Mouse (Mus musculus): ENCODE results near the gene Usp12. TPM values are rescaled to one million over a fixed set of nuclear protein-coding genes. Genes with fewer than 3 reads are reported as not detected.

Usp12 gene
- total and polyA plus RNA-seq, 3 experiments, result 24.5 TPM; not detected in 1

DNA sequence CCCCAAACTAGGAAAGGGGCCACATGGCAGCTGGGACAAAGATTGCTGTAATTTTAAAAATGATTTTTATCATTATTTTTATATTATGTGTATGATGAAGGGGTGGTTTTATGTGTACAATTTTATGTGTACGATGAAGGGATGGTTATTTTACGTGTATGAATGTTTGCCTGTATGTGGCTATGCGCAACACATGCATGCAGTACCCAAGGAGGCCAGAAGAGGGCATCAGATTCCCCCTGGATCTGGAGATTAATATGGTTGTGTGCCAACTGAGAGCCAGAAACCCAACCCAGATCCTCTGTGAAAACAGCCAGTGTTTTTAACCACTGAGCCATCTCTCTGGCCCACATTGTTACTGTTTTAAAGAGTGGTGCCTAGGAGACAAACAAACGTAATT is 90.6 kb downstream of the Usp12 start:
- H3K9ac ChIP-seq (ENCODE audit: control insufficient read depth, low read depth, low read length, poor library complexity, severe bottlenecking), result peak overlapping the region; percentile 30
- peak; percentile 80 for DNase-seq (ENCODE audit: low read depth, low spot score)
- peak overlapping the region; percentile 96 for H3K27ac ChIP-seq (ENCODE audit: control insufficient read depth, low read depth, low read length)
- H3K4me3 ChIP-seq (ENCODE audit: control insufficient read depth in 1 of 2, insufficient read depth in 1 of 2, low read depth in 2 of 2, low read length in 2 of 2), result peak overlapping the region; percentile 2 to 3; a peak in 3 of 4 replicates
- H3K9me3 ChIP-seq (replicated peaks; ENCODE audit: insufficient read depth, low read length), result no peaks in the 10 kb centered on the region
- TF ChIP-seq NRF1 (IDR thresholded peaks at IDR 0.05; ENCODE audit: insufficient read depth, low read depth, low read length, poor library complexity, severe bottlenecking), result 0 out of 2 replicates have a peak, but pooled peaks have one; percentile 5
- TF ChIP-seq CHD1 (IDR thresholded peaks at IDR 0.05; ENCODE audit: low read depth, low read length), result peak; percentile 91; the same call in 1 of the 2 replicates
- TF ChIP-seq ETS1 (IDR thresholded peaks at IDR 0.05; ENCODE audit: low read depth, low read length), result no peak; the same call in 1 of the 2 replicates
- TF ChIP-seq ZMIZ1 (IDR thresholded peaks at IDR 0.05; ENCODE audit: low read depth, low read length), result 0 out of 2 replicates have a peak, but pooled peaks have one; percentile 10
- TF ChIP-seq ZC3H11A (IDR thresholded peaks at IDR 0.05; ENCODE audit: low read depth, low read length), result 0 out of 2 replicates have a peak, but pooled peaks have one; percentile 14
- TF ChIP-seq BHLHE40 (IDR thresholded peaks at IDR 0.05; ENCODE audit: borderline replicate concordance, low read depth, low read length), result no peak
- no peak for TF ChIP-seq GATA1 (IDR thresholded peaks at IDR 0.05; ENCODE audit: low read depth, low read length)
- no peak for TF ChIP-seq USF1 (IDR thresholded peaks at IDR 0.05; ENCODE audit: low read depth, low read length)
- no peak for TF ChIP-seq RCOR1 (IDR thresholded peaks at IDR 0.05; ENCODE audit: low read depth, low read length)
- 0 out of 2 replicates have a peak, but pooled peaks have one; percentile 4 for TF ChIP-seq MAX (IDR thresholded peaks at IDR 0.05; ENCODE audit: low read length)
- no peak for TF ChIP-seq POLR2A (IDR thresholded peaks at IDR 0.05; ENCODE audit: control insufficient read depth in 1 of 2, insufficient read depth in 1 of 2, low read depth in 1 of 2, low read length in 2 of 2, poor library complexity in 1 of 2)
- peak; percentile 65 to 90 (median 67) for TF ChIP-seq CTCF (IDR thresholded peaks at IDR 0.05 in 2 of 3, conservative IDR thresholded peaks at IDR 0.05 in 1 of 3; ENCODE audit: control insufficient read depth in 1 of 3, insufficient read depth in 1 of 3, low read depth in 2 of 3, low read length in 3 of 3, poor library complexity in 1 of 3, severe bottlenecking in 1 of 3)
- no peak for TF ChIP-seq ZNF384 (IDR thresholded peaks at IDR 0.05; ENCODE audit: low read depth, low read length)
- TF ChIP-seq TBP (IDR thresholded peaks at IDR 0.05; ENCODE audit: low read depth, low read length), result no peak
- no peak for TF ChIP-seq EP300 (IDR thresholded peaks at IDR 0.05; ENCODE audit: low read depth in 1 of 2, low read length in 2 of 2)
- no peak for TF ChIP-seq POLR2AphosphoS5 (IDR thresholded peaks at IDR 0.05; ENCODE audit: borderline replicate concordance, low read depth, low read length)
- TF ChIP-seq TCF12 (IDR thresholded peaks at IDR 0.05; ENCODE audit: low read depth, low read length), result no peak
- peak; percentile 48 for TF ChIP-seq SMC3 (IDR thresholded peaks at IDR 0.05; ENCODE audit: low read depth, low read length)
- no peak; the same call in 1 of the 2 replicates for TF ChIP-seq MXI1 (IDR thresholded peaks at IDR 0.05; ENCODE audit: low read depth, low read length)
- TF ChIP-seq MYB (IDR thresholded peaks at IDR 0.05; ENCODE audit: low read depth, low read length), result no peak
- peaks cover 0 to 19% of the 10 kb centered on the region in 2 experiments; a peak in 2 of 4 replicates for H3K36me3 ChIP-seq (ENCODE audit: control insufficient read depth in 1 of 2, insufficient read depth in 2 of 2, low read length in 2 of 2)
- H3K27me3 ChIP-seq (ENCODE audit: control insufficient read depth in 1 of 2, insufficient read depth in 2 of 2, low read length in 2 of 2), result no peaks in the 10 kb centered on the region
- H3K4me1 ChIP-seq (ENCODE audit: control insufficient read depth in 1 of 2, insufficient read depth in 2 of 2, low read length in 2 of 2), result peaks cover 23 to 28% of the 10 kb centered on the region in 2 experiments
- H3K79me2 ChIP-seq (ENCODE audit: control insufficient read depth, insufficient read depth, low read length, poor library complexity), result no peaks in the 10 kb centered on the region

DNA sequence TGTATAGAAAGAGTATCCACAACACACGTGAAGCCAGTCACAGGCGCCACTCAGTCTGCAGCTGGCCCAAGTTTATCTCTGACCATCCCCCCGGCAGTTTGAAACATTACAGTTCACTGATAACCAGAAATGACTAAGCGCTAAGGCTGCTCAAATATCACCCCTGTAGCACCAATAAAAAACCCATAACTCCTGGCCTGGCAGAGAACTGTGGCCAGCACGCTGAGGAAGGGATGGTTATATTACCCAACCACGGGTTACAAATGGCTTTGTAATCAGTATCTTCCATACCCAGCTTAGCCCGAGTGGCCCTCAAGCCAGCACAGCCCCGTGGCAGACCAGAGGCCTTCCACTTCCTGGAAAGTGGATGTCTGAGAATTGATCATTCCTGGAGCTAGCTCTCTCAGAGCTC is 91.1 kb downstream of the Usp12 start:
- H3K9ac ChIP-seq (ENCODE audit: control insufficient read depth, low read depth, low read length, poor library complexity, severe bottlenecking), result peak overlapping the region; percentile 30
- H3K36me3 ChIP-seq (ENCODE audit: control insufficient read depth in 1 of 2, insufficient read depth in 2 of 2, low read length in 2 of 2), result peaks cover 0 to 21% of the 10 kb centered on the region in 2 experiments; a peak in 2 of 4 replicates
- H3K9me3 ChIP-seq (replicated peaks; ENCODE audit: insufficient read depth, low read length), result no peaks in the 10 kb centered on the region
- peak overlapping the region; percentile 2 to 3; a peak in 3 of 4 replicates for H3K4me3 ChIP-seq (ENCODE audit: control insufficient read depth in 1 of 2, insufficient read depth in 1 of 2, low read depth in 2 of 2, low read length in 2 of 2)
- no peaks in the 10 kb centered on the region for H3K79me2 ChIP-seq (ENCODE audit: control insufficient read depth, insufficient read depth, low read length, poor library complexity)
- no peaks in the 10 kb centered on the region for H3K27me3 ChIP-seq (ENCODE audit: control insufficient read depth in 1 of 2, insufficient read depth in 2 of 2, low read length in 2 of 2)
- H3K27ac ChIP-seq (ENCODE audit: control insufficient read depth, low read depth, low read length), result peak overlapping the region; percentile 96
- peaks cover 23 to 31% of the 10 kb centered on the region in 2 experiments for H3K4me1 ChIP-seq (ENCODE audit: control insufficient read depth in 1 of 2, insufficient read depth in 2 of 2, low read length in 2 of 2)
- DNase-seq (ENCODE audit: low read depth, low spot score), result peak; percentile 98
- peak; percentile 99 for TF ChIP-seq MYB (IDR thresholded peaks at IDR 0.05; ENCODE audit: low read depth, low read length)
- peak; percentile 64 for TF ChIP-seq MAZ (IDR thresholded peaks at IDR 0.05; ENCODE audit: low read depth, low read length)
- TF ChIP-seq E2F4 (IDR thresholded peaks at IDR 0.05; ENCODE audit: borderline replicate concordance, low read depth, low read length), result no peak
- TF ChIP-seq TCF12 (IDR thresholded peaks at IDR 0.05; ENCODE audit: low read depth, low read length), result peak; percentile 99
- TF ChIP-seq CTCF (IDR thresholded peaks at IDR 0.05 in 2 of 3, conservative IDR thresholded peaks at IDR 0.05 in 1 of 3; ENCODE audit: control insufficient read depth in 1 of 3, insufficient read depth in 1 of 3, low read depth in 2 of 3, low read length in 3 of 3, poor library complexity in 1 of 3, severe bottlenecking in 1 of 3), result no peak
- peak; percentile 95 for TF ChIP-seq BHLHE40 (IDR thresholded peaks at IDR 0.05; ENCODE audit: borderline replicate concordance, low read depth, low read length)
- TF ChIP-seq GABPA (IDR thresholded peaks at IDR 0.05; ENCODE audit: low read depth, low read length), result peak; percentile 92
- TF ChIP-seq NRF1 (IDR thresholded peaks at IDR 0.05; ENCODE audit: insufficient read depth, low read depth, low read length, poor library complexity, severe bottlenecking), result 0 out of 2 replicates have a peak, but pooled peaks have one; percentile 17
- TF ChIP-seq MAX (IDR thresholded peaks at IDR 0.05; ENCODE audit: low read length), result peak; percentile 75
- TF ChIP-seq ZMIZ1 (IDR thresholded peaks at IDR 0.05; ENCODE audit: low read depth, low read length), result peak; percentile 81
- TF ChIP-seq GATA1 (IDR thresholded peaks at IDR 0.05; ENCODE audit: low read depth, low read length), result peak; percentile 98
- TF ChIP-seq ETS1 (IDR thresholded peaks at IDR 0.05; ENCODE audit: low read depth, low read length), result peak; percentile 99
- TF ChIP-seq MAFK (IDR thresholded peaks at IDR 0.05; ENCODE audit: borderline replicate concordance, low read depth, low read length), result peak; percentile 90
- peak; percentile 61; the same call in 1 of the 2 replicates for TF ChIP-seq MEF2A (IDR thresholded peaks at IDR 0.05; ENCODE audit: extremely low read depth, insufficient replicate concordance, low read depth, low read length, poor library complexity, severe bottlenecking)
- peak; percentile 39 for TF ChIP-seq SMC3 (IDR thresholded peaks at IDR 0.05; ENCODE audit: low read depth, low read length)
- no peak for TF ChIP-seq CHD1 (IDR thresholded peaks at IDR 0.05; ENCODE audit: low read depth, low read length)
- TF ChIP-seq UBTF (IDR thresholded peaks at IDR 0.05; ENCODE audit: borderline replicate concordance, insufficient read depth, low read depth, low read length), result no peak
- TF ChIP-seq JUND (IDR thresholded peaks at IDR 0.05; ENCODE audit: low read depth, low read length), result peak; percentile 90
